Mouse (Mus musculus): ENCODE data around the gene BC028528. TPM values are rescaled to one million over a fixed set of nuclear protein-coding genes. Genes with fewer than 3 reads are reported as not detected.

BC028528 gene
- total and polyA plus RNA-seq, 2 experiments from 2014 or later, result 2.6 to 23.3 TPM

DNA sequence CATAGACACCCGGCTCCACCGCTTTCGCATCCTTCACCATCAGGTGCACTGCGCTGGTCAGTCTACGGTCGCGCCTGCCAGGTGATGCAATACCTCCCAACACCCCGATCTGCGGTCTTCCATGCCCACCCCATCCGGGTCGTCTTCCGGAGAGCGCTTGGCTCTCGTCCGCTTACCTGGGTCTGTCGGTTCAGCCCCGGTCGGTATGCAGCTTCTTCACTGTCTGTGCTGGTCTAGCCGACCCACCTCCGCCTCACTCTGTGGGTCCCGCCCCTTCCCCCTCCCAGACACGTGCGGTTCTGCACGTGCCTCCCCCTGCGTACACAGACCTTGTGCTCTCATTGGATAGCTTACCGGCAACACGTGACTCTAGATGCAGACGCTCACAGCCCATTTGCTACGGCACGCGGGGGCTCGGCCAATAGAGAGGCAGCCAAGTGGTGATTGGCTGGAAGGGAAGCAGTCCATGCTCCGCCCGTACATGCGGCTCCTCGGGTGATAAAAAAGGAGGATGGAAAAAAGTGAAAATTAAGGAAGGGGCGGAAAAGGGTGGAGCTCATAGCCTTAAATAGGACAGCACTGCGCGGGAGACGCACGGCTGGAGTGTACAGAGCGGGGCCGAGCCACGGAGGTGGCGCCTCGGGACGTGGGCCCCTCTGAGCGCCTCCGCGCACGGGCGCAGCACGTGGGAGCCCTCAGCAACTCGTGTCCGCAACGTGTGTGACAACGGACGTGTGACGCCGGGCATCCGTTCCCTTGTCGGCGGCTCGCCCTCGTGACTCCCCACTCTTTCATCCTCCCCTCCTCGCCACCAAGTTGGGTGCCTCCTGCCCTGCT is 9.6 kb downstream of the BC028528 start, which contains the start of gene Ciart:
Gene Ciart (minus strand): TSS at position 273 of the 837 bp plus-strand sequence.
- no peaks in the 10 kb centered on the region for H3K36me3 ChIP-seq (ENCODE audit: insufficient read depth, low read length)
- peak; percentile 99 for ATAC-seq
- H3K4me3 ChIP-seq (ENCODE audit: low read length), result peak within 1 kb of the TSS; percentile 56
- DNase-seq (ENCODE audit: low spot score), result peak; percentile 98
- no peak; the same call in 1 of the 2 replicates for TF ChIP-seq CTCF (IDR thresholded peaks at IDR 0.05; ENCODE audit: low read depth)
- peak within 1 kb of the TSS; percentile 59 for H3K9ac ChIP-seq (replicated peaks; ENCODE audit: low read length)
- WGBS, result under 1% methylated on average over 61 of the region's 66 CpGs
- no peaks in the 10 kb centered on the region for H3K9me3 ChIP-seq (ENCODE audit: low read length)
- peak within 1 kb of the TSS; percentile 98 for H3K4me2 ChIP-seq (ENCODE audit: low read depth, low read length)
- peak within 1 kb of the TSS; percentile 72 for H3K27ac ChIP-seq
- H3K4me1 ChIP-seq (ENCODE audit: insufficient read depth, low read length), result peaks cover 5% of the 10 kb centered on the region; the same call in 1 of the 2 replicates
- H3K27me3 ChIP-seq (ENCODE audit: insufficient read depth, low read length), result no peaks in the 10 kb centered on the region

DNA sequence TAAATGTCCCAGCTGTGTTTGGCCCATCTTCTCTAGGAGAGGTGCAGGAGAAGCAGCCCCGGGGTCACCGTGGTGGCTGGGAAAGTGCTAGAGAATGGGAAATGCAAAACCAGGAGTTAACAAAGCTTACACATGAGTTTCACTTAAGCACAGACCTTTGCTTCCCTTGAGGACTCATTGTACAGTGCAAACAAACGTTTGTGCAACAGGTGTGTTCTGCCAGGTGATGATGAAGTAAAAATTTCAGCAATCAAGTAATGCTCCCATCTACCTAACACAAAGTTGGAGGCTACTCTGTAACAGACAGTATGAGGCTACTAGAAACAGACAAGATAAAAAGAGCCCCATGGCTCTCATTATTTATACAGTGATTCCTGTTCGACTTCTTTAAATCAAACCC is 12.7 kb downstream of the BC028528 start:
- TF ChIP-seq CTCF (IDR thresholded peaks at IDR 0.05; ENCODE audit: low read depth), result no peak
- WGBS, result 94% methylated on average over 4 of the region's 4 CpGs
- H3K36me3 ChIP-seq (ENCODE audit: insufficient read depth, low read length), result no peaks in the 10 kb centered on the region
- H3K4me3 ChIP-seq (ENCODE audit: low read length), result no peak overlapping the region
- peaks cover 5% of the 10 kb centered on the region; the same call in 1 of the 2 replicates for H3K4me1 ChIP-seq (ENCODE audit: insufficient read depth, low read length)
- H3K9ac ChIP-seq (replicated peaks; ENCODE audit: low read length), result no peak overlapping the region
- H3K4me2 ChIP-seq (ENCODE audit: low read depth, low read length), result no peak overlapping the region
- no peaks in the 10 kb centered on the region for H3K27me3 ChIP-seq (ENCODE audit: insufficient read depth, low read length)
- no peak for DNase-seq (ENCODE audit: low spot score)
- H3K27ac ChIP-seq, result no peak overlapping the region
- no peak for ATAC-seq
- H3K9me3 ChIP-seq (ENCODE audit: low read length), result no peaks in the 10 kb centered on the region

DNA sequence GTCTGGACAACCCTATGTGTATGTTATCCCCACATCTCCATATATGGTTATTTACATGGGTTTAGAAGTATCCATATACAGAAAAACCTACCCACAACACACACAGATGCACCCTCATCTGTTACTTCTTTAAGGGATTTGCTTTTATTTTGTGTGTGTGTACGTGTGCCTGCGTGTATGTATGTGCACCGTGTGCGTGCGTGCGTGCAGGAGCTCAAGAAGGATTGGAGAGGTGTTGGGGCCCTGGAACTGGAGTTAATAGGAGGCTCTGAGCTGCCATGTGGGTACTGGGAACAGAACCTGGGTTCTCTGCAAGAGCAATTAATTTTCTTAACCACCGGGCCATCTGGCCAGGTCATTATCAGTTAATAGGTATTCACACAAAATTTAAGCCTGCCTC is 19.8 kb downstream of the BC028528 start:
- WGBS, result 83% methylated on average over 7 of the region's 7 CpGs
- no peak for TF ChIP-seq CTCF (IDR thresholded peaks at IDR 0.05; ENCODE audit: low read depth)
- DNase-seq (ENCODE audit: low spot score), result no peak
- no peaks in the 10 kb centered on the region; the same call in 1 of the 2 replicates for H3K36me3 ChIP-seq (ENCODE audit: insufficient read depth, low read length)
- H3K9me3 ChIP-seq (ENCODE audit: low read length), result no peaks in the 10 kb centered on the region
- 0 out of 2 replicates have a peak, but pooled peaks cover 3% of the 10 kb centered on the region for H3K4me1 ChIP-seq (ENCODE audit: insufficient read depth, low read length)
- no peak for ATAC-seq
- no peaks in the 10 kb centered on the region for H3K27me3 ChIP-seq (ENCODE audit: insufficient read depth, low read length)
- peak overlapping the region; percentile 60 for H3K4me2 ChIP-seq (ENCODE audit: low read depth, low read length)
- no peak overlapping the region for H3K27ac ChIP-seq
- peak overlapping the region; percentile 52 for H3K4me3 ChIP-seq (ENCODE audit: low read length)
- peak overlapping the region; percentile 65 for H3K9ac ChIP-seq (replicated peaks; ENCODE audit: low read length)

DNA sequence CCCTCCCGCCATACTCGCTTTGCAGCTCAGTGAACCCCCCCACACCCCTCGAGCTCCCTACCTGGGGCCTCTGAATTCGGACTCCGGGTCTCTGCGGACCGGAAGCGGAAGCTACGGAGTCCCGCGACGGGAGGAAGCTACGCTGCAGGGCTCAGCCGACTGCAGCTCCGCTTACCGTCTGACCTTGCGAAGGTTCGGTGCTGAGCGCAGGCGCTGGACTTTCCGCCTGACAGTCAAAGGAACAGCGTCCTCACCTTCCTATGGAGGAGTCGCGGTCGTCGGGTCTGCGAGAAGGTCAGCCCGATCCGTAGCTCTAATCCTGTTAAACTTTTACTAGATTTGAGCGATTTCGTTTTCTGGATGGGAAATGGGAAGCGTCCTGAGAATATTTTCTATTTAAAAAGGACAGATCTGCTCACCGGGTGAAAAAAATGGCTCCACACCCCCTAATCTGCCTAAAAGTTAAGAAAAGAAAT is 20.4 kb downstream of the BC028528 start, which contains the start of gene Mrps21:
Gene Mrps21 (minus strand): TSS at position 128 of the 476 bp plus-strand sequence.
- DNase-seq (ENCODE audit: low spot score) (peak; percentile 94), ATAC-seq (peak; percentile 97)
- Histone ChIP-seq H3K27me3 (ENCODE audit: insufficient read depth, low read length) (no peaks in the 10 kb centered on the region), H3K4me1 (ENCODE audit: insufficient read depth, low read length) (0 out of 2 replicates have a peak, but pooled peaks cover 3% of the 10 kb centered on the region), H3K4me2 (ENCODE audit: low read depth, low read length) (peak within 1 kb of the TSS; percentile 60), H3K36me3 (ENCODE audit: insufficient read depth, low read length) (no peaks in the 10 kb centered on the region; the same call in 1 of the 2 replicates), H3K9ac (replicated peaks; ENCODE audit: low read length) (peak within 1 kb of the TSS; percentile 65), H3K27ac (peak within 1 kb of the TSS; percentile 71), H3K4me3 (ENCODE audit: low read length) (peak within 1 kb of the TSS; percentile 52), H3K9me3 (ENCODE audit: low read length) (no peaks in the 10 kb centered on the region)
- 1% methylated on average over 33 of the region's 33 CpGs for WGBS
- TF ChIP-seq CTCF (IDR thresholded peaks at IDR 0.05; ENCODE audit: low read depth), result no peak

DNA sequence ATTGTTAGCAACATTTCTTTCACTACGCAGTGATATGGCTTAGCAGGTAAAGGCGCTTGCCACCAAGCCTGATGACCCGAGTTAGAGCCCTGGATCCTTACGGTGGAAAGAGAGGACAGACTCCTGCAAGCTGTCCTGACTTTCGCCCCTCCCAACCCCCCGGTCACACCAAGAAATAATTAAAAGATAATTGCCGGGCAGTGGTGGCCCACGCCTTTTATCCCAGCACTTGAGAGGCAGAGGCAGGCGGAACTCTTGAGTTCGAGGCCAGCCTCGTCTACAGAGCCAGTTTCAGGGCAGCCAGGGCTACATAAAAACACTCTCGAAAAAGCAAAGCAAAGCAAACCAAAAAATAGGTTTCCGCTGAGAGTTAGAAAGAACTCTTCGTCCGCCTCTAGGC is 20.8 kb downstream of the BC028528 start:
- Histone ChIP-seq H3K9ac (replicated peaks; ENCODE audit: low read length) (peak overlapping the region; percentile 65), H3K9me3 (ENCODE audit: low read length) (no peaks in the 10 kb centered on the region), H3K27ac (peak overlapping the region; percentile 71; the same call in 1 of the 2 replicates), H3K4me2 (ENCODE audit: low read depth, low read length) (peak overlapping the region; percentile 60), H3K27me3 (ENCODE audit: insufficient read depth, low read length) (no peaks in the 10 kb centered on the region), H3K36me3 (ENCODE audit: insufficient read depth, low read length) (peaks cover 2% of the 10 kb centered on the region; the same call in 1 of the 2 replicates), H3K4me1 (ENCODE audit: insufficient read depth, low read length) (0 out of 2 replicates have a peak, but pooled peaks cover 3% of the 10 kb centered on the region), H3K4me3 (ENCODE audit: low read length) (peak overlapping the region; percentile 52)
- 7% methylated on average over 15 of the region's 15 CpGs for WGBS
- DNase-seq (ENCODE audit: low spot score), result no peak
- peak; percentile 60 for ATAC-seq
- TF ChIP-seq CTCF (IDR thresholded peaks at IDR 0.05; ENCODE audit: low read depth), result no peak

DNA sequence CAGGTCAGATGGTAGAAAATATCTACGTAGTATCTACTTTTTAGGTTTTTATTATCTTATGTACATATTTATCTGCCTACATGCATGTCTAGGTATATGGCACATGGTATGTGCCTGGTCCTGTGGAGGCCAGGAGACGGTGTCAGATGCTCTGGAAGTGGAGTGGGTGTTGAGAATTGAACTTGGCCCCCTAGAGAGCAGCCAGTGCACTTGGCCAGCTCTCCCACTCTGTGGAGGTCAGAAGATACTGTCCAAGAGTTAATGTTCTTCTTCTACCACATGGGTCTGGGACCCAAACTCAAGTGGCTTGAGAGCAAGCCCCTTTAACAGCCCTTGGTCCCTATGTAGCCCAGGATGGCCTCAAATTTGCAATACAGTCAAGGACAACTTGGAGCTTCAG is 24.4 kb downstream of the BC028528 start:
- Histone ChIP-seq H3K27ac (no peak overlapping the region), H3K4me3 (ENCODE audit: low read length) (no peak overlapping the region), H3K9ac (replicated peaks; ENCODE audit: low read length) (no peak overlapping the region), H3K9me3 (ENCODE audit: low read length) (no peaks in the 10 kb centered on the region), H3K4me1 (ENCODE audit: insufficient read depth, low read length) (0 out of 2 replicates have a peak, but pooled peaks cover 3% of the 10 kb centered on the region), H3K36me3 (ENCODE audit: insufficient read depth, low read length) (peaks cover 16% of the 10 kb centered on the region), H3K4me2 (ENCODE audit: low read depth, low read length) (no peak overlapping the region), H3K27me3 (ENCODE audit: insufficient read depth, low read length) (no peaks in the 10 kb centered on the region)
- 92% methylated on average over 2 of the region's 2 CpGs for WGBS
- no peak for TF ChIP-seq CTCF (IDR thresholded peaks at IDR 0.05; ENCODE audit: low read depth)
- ATAC-seq (no peak), DNase-seq (ENCODE audit: low spot score) (no peak)
